Mouse (Mus musculus): ENCODE results near the gene Ewsr1. TPM values are rescaled to one million over a fixed set of nuclear protein-coding genes. Genes with fewer than 3 reads are reported as not detected.
A peak's percentile ranks its signal among the peaks of the same experiment; 100 is the strongest.

Gene Ewsr1
- 828 and 880 TPM in 2 replicates for polyA plus RNA-seq (2012; rRNA removed)
- 357 and 409 TPM in 2 replicates for polyA plus RNA-seq (2014; fragmentation: Nextera tagmentation; extraction: Ambion mirVana)

DNA sequence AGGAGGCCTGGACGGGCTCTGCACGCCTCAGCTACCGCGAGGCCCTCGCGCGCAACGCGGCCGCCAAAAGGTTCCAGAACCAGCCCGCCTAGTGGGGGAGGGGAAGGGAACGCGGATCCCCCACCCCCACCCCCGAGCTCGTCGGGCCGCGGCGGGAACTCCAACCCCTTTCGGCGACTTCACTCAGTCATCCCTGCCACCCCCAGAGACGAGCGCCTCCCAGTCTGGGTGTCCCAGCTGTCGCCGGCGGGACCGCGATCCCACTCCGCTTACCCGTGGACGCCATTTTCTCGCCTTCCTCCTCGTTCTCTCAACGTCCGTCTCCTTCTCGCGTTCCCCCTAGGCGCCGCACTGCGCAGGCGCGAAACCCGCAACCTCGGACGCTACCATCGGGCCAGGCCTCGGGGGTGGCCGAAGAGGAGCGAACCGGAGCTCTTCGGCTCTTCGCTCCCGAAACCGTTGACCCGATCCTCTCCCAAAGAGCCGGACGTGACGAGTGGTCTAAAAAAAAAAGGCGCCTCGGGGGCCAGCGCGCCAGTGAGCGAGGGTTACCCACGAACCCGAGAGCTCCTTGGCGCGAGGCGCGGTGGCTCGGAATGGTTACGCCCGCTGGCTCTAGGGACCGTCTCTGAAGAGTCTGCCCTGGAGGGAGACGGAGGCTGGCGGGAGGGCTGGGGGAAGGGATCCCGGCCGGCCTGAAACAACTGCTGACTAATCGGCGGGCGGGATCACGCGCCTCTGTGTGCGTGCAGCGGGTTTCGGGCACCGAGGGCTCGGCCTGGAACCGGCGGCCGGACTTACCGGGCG is at the start of gene Ewsr1, which contains the start of gene Rhbdd3:
Ewsr1 (minus strand) TSS at position 531 of the 807 bp plus-strand sequence.
Rhbdd3 (plus strand) TSS at position 191 of the 807 bp plus-strand sequence.
- DNase-seq (ENCODE audit: low spot score) (peak; percentile 93), ATAC-seq (ENCODE audit: low FRiP score, low read depth) (peak; percentile 90)
- Histone ChIP-seq H3K4me2 (replicated peaks; ENCODE audit: low read depth, low read length, severe bottlenecking) (peak within 1 kb of the TSS; percentile 84), H3K4me3 (replicated peaks; ENCODE audit: low read length) (peak within 1 kb of the TSS; percentile 100), H3K4me1 (ENCODE audit: control insufficient read depth, insufficient read depth, low read length) (peaks cover 25% of the 10 kb centered on the region), H3K9me3 (ENCODE audit: control insufficient read depth, low read length) (no peaks in the 10 kb centered on the region), H3K36me3 (ENCODE audit: control insufficient read depth, insufficient read depth, low read length) (peaks cover 6% of the 10 kb centered on the region; the same call in 1 of the 2 replicates), H3K27ac (replicated peaks; ENCODE audit: low read depth, low read length) (peak within 1 kb of the TSS; percentile 98), H3K9ac (ENCODE audit: low read depth, low read length, severe bottlenecking) (peak within 1 kb of the TSS; percentile 99), H3K27me3 (ENCODE audit: control insufficient read depth, insufficient read depth, low read length) (no peaks in the 10 kb centered on the region)
- peak; percentile 72; the same call in 1 of the 2 replicates for TF ChIP-seq POLR2A (IDR thresholded peaks at IDR 0.05; ENCODE audit: borderline replicate concordance, extremely low read depth, insufficient read depth, insufficient read length)
- under 1% methylated on average over 81 of the region's 92 CpGs for WGBS

DNA sequence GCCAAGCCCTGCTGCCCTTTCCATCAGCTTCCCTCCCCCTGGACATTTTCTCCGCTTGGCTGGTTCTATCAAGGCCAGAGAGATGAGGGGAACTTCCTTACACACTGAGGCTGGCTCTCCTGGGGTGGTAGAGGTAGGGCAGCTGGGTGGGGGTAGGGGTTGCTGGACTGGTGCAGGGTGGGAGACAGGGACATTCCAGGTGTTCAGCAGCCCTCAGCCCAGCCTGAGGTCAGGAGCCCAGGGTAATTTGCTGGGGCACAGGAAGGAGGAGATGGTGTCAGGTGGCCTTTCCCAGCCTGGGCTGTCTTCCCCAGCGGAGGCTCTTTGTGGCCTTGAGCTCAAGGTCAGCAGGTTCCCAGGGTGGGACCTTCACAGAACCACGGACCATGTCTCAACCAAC is 46.5 kb upstream of the Ewsr1 start:
- Histone ChIP-seq H3K4me1 (ENCODE audit: control insufficient read depth, insufficient read depth, low read length) (peaks cover 13% of the 10 kb centered on the region), H3K9me3 (ENCODE audit: control insufficient read depth, low read length) (no peaks in the 10 kb centered on the region), H3K36me3 (ENCODE audit: control insufficient read depth, insufficient read depth, low read length) (no peaks in the 10 kb centered on the region), H3K27me3 (ENCODE audit: control insufficient read depth, insufficient read depth, low read length) (no peaks in the 10 kb centered on the region), H3K9ac (ENCODE audit: low read depth, low read length, severe bottlenecking) (no peak overlapping the region), H3K4me2 (replicated peaks; ENCODE audit: low read depth, low read length, severe bottlenecking) (no peak overlapping the region), H3K27ac (replicated peaks; ENCODE audit: low read depth, low read length) (no peak overlapping the region), H3K4me3 (replicated peaks; ENCODE audit: low read length) (no peak overlapping the region)
- WGBS, result 70% methylated on average over 3 of the region's 3 CpGs
- no peak for DNase-seq (ENCODE audit: low spot score)
- no peak for ATAC-seq (ENCODE audit: low FRiP score, low read depth)
- TF ChIP-seq POLR2A (IDR thresholded peaks at IDR 0.05; ENCODE audit: borderline replicate concordance, extremely low read depth, insufficient read depth, insufficient read length), result no peak

DNA sequence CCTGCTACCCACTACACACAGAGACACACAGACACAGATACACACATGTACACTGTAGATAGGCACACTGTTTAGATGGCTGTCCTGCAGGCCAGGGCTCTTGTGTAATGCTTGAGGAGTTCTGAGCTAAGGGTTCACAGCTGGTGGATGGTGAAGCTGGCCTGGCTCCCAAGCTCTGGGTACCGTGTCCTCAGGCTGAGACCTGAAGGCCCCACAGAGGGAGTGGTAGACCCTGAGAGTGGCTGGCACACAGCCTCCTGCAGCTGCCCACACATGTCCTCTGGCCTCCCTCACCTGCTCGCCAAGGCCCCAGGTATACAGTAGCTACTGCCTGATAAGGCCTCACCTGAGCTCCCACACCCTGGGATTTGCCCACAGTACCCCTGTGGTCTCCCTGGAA is 42.9 kb upstream of the Ewsr1 start:
- ATAC-seq (ENCODE audit: low FRiP score, low read depth), result no peak

DNA sequence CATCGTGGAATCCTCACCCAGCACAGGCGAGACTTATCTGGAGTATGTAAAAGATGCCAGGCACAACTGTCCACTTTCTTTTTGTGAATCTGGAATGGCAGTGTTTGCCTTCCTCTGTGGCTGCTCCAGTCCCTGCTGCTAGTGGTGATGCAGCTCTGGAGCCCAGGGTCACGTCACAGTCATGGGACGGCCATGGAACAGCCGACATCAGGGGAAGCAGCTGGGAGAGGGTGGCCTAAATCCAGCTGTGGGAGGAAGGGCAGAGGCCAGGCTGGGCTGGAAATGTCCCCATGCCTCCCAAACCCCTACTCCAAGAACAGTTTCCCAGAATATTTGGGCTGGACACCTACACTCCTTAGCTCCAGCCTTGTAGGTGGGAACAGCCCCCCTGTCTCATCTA is 42.2 kb upstream of the Ewsr1 start:
- no peak overlapping the region for H3K4me3 ChIP-seq (replicated peaks; ENCODE audit: low read length)
- no peak overlapping the region; the same call in 1 of the 2 replicates for H3K9ac ChIP-seq (ENCODE audit: low read depth, low read length, severe bottlenecking)
- DNase-seq (ENCODE audit: low spot score) (no peak), ATAC-seq (ENCODE audit: low FRiP score, low read depth) (no peak)
- TF ChIP-seq POLR2A (IDR thresholded peaks at IDR 0.05; ENCODE audit: borderline replicate concordance, extremely low read depth, insufficient read depth, insufficient read length), result no peak
- H3K4me1 ChIP-seq (ENCODE audit: control insufficient read depth, insufficient read depth, low read length), result peaks cover 11% of the 10 kb centered on the region
- no peak overlapping the region for H3K4me2 ChIP-seq (replicated peaks; ENCODE audit: low read depth, low read length, severe bottlenecking)
- no peaks in the 10 kb centered on the region for H3K9me3 ChIP-seq (ENCODE audit: control insufficient read depth, low read length)
- no peak overlapping the region for H3K27ac ChIP-seq (replicated peaks; ENCODE audit: low read depth, low read length)
- H3K27me3 ChIP-seq (ENCODE audit: control insufficient read depth, insufficient read depth, low read length), result no peaks in the 10 kb centered on the region
- WGBS, result 74% methylated on average over 5 of the region's 5 CpGs
- H3K36me3 ChIP-seq (ENCODE audit: control insufficient read depth, insufficient read depth, low read length), result no peaks in the 10 kb centered on the region

More for the DNA sequence above, 42.9 kb upstream of the Ewsr1 start:
- H3K27me3 ChIP-seq (ENCODE audit: control insufficient read depth, insufficient read depth, low read length), result no peaks in the 10 kb centered on the region
- TF ChIP-seq POLR2A (IDR thresholded peaks at IDR 0.05; ENCODE audit: borderline replicate concordance, extremely low read depth, insufficient read depth, insufficient read length), result no peak
- H3K4me3 ChIP-seq (replicated peaks; ENCODE audit: low read length), result no peak overlapping the region
- no peak overlapping the region for H3K9ac ChIP-seq (ENCODE audit: low read depth, low read length, severe bottlenecking)
- H3K9me3 ChIP-seq (ENCODE audit: control insufficient read depth, low read length), result no peaks in the 10 kb centered on the region
- WGBS, result 73% methylated on average over 2 of the region's 2 CpGs
- H3K27ac ChIP-seq (replicated peaks; ENCODE audit: low read depth, low read length), result no peak overlapping the region
- no peak for DNase-seq (ENCODE audit: low spot score)
- no peaks in the 10 kb centered on the region for H3K36me3 ChIP-seq (ENCODE audit: control insufficient read depth, insufficient read depth, low read length)
- peaks cover 11% of the 10 kb centered on the region for H3K4me1 ChIP-seq (ENCODE audit: control insufficient read depth, insufficient read depth, low read length)
- H3K4me2 ChIP-seq (replicated peaks; ENCODE audit: low read depth, low read length, severe bottlenecking), result no peak overlapping the region

DNA sequence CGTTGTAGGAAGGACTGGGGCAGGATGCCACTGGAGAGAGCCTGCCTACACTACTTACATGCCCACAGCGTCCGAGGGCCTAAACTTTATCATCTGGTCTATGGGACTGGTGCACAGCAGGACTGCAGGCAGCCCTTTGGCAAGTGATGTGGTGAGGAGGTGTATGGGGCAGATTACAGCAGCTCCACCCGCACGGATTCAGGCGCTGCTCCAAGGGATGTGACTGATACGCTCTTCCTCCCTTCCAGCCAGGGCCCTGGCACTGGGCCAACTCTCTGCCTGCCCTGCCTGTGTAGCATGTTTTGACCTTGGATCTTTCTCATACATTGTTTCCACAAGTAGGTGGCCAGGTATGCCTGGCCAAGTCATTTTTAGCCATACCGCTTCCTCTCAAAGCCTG is 41.6 kb upstream of the Ewsr1 start:
- DNase-seq (ENCODE audit: low spot score) (peak; percentile 36), ATAC-seq (ENCODE audit: low FRiP score, low read depth) (no peak)
- H3K9me3 ChIP-seq (ENCODE audit: control insufficient read depth, low read length), result no peaks in the 10 kb centered on the region
- no peaks in the 10 kb centered on the region for H3K27me3 ChIP-seq (ENCODE audit: control insufficient read depth, insufficient read depth, low read length)
- no peak for TF ChIP-seq POLR2A (IDR thresholded peaks at IDR 0.05; ENCODE audit: borderline replicate concordance, extremely low read depth, insufficient read depth, insufficient read length)
- no peaks in the 10 kb centered on the region for H3K36me3 ChIP-seq (ENCODE audit: control insufficient read depth, insufficient read depth, low read length)
- no peak overlapping the region for H3K4me2 ChIP-seq (replicated peaks; ENCODE audit: low read depth, low read length, severe bottlenecking)
- H3K4me1 ChIP-seq (ENCODE audit: control insufficient read depth, insufficient read depth, low read length), result peaks cover 11% of the 10 kb centered on the region
- peak overlapping the region; percentile 12; the same call in 1 of the 2 replicates for H3K9ac ChIP-seq (ENCODE audit: low read depth, low read length, severe bottlenecking)
- H3K27ac ChIP-seq (replicated peaks; ENCODE audit: low read depth, low read length), result no peak overlapping the region
- WGBS, result 49% methylated on average over 8 of the region's 8 CpGs
- H3K4me3 ChIP-seq (replicated peaks; ENCODE audit: low read length), result no peak overlapping the region
